Mouse (Mus musculus) heart, postnatal 14 days (tissue): ENCODE results near the gene Safb. TPM values are rescaled to one million over a fixed set of nuclear protein-coding genes. Genes with fewer than 3 reads are reported as not detected.
"Not testable (repeated sequence)": the region's sequence is repeated elsewhere in the genome, so short reads cannot be mapped to it uniquely, and the experiment has no call there.

Experiments
- DNase-seq, 2 experiments: peaks; one replicate each; pipeline ENCODE4 v3.0.0; 2021 to 2022
- intact Hi-C: fragments of 180-260 bp; cut with DNase I; formaldehyde crosslinking; loops from one replicate; pipeline ENCODE4 v1.15.1; 2025
- total RNA-seq, 2 experiments: library from RNA; stranded (reverse); gene quantifications; 2 replicates each; pipeline ENCODE4 v1.2.3; 2021

The Safb gene
- total RNA-seq, 2 experiments from 2014 or later: 78.1 to 88.8 TPM

DNA sequence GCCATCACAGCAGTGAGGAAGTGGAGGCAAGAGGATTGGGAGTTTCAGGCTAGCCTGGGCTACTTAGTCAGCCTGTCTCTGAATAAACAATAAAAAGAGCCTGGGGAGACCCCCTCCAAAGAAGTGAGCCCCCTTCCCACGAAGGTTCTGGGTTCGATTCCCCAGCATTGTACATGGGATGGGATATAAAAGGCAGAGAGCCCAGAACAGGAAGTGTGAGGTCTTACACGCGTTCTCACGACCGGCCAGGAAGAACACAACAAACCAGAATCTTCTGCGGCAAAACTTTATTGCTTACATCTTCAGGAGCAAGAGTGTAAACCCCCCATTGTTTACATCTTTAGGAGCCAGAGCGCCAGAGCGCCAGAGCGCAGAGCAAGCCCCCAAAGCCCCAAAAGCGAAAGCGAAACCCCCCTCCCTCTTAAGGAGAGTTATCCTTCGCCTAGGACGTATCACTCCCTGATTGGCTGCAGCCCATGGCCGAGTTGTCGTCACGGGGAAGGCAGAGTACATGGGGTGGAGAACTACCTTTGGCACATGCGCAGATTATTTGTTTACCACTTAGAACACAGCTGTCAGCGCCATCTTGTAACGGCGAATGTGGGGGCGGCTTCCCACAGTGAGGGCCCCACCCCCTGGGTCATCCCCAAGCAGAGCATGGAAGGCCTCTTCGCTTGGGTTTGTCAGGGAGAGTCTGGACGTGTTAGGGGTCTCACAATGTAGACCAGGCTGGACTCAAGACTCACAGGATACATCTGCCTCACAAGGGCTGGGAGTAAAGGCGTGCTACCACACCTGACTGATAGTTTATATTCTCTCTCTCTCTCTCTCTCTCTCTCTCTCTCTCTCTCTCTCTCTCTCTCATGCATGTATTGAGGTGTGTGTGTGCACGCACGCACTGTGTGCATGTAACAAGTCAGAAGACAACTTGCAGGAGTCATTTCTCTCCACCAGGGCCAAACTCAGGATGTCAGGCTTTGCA is 45.5 kb downstream of the Safb start:
- not testable (repeated sequence) for DNase-seq

DNA sequence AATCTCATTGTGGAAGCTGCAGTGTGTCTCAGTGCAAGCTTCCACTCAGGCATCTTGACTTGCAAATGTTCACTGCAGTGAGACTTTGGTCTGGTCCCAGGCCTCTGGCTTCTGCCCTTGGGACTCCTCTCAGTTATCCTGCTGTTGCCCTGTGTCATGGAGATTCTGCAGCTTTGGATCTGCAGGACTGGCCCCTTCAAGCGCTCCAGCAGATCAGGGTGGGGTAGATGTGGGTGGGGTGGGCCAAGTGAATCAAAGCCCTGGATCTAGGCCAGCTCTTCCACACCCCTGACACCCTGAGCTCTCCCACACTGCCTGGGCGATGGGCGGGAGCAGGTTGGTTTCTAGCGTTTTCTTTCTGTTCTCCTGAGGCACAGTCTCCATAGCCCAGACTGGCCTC is 47.2 kb downstream of the Safb start:
- no peak for DNase-seq
- intact Hi-C loops: no loop called here

More for the DNA sequence above, 45.5 kb downstream of the Safb start:
- intact Hi-C loops: loop anchor here (5.0 kb wide), 1 partner anchor 37 kb away; no protein-coding TSS in a partner anchor

DNA sequence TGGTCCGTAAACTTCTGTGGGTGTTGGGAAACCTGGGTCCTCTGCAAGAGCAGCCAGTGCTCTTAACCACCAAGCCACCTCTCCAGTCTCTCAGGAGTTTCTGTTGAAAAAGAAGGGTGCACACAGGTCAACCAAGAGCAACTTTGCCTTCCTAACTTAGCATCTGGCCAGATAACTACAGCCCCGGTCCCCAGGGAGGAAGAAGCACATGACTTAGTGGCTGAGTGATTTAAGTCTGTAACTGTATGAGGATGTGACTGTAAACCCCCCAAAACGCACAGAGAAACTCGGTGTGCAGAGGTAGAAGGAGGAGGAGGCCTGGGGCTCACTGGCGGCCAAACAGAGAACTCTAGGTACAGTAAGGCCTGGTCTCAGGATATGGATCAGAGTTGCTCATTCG is 49.4 kb downstream of the Safb start:
- no peak for DNase-seq
- intact Hi-C loops: no loop called here

DNA sequence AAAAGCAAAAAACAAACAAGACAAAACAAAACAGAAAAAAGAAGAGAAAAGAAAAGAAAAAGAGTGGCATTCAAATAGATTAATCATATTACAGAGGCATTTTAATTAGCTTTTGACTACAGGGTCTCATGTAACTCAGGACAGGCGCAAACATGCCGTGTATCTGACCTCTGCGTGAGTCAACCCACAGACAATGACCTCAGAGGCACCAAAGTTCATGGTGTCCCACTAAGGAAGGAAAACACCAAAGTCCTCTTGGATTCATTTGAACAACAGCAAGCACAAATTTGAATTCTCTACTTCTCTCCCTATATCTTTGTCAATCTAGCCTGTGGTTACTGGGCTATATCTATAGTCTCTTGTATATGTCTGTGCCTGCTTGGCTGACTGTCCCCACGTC is 58.6 kb downstream of the Safb start:
- intact Hi-C loops: no loop called here

DNA sequence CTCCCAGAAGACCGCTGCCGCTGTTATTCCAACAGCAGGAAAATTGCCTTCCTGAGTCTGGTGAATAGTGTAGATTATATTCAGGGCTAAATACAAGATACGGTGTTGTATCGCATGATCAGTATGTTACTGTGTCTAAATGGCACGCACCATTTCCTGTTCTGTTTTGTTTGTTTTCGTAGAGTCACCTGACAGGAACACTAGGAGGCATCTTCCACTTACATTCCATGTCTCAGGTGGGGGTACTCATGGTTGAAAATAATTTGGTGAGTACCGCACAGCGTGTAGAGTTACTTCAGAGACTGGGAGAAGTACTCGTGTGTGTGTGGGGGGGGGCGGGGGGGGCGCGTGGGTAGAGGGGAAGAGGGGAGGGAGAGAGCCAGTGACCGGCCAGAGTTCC is 62.9 kb downstream of the Safb start:
- intact Hi-C loops: no loop called here
- no peak for DNase-seq

More for the DNA sequence above, 58.6 kb downstream of the Safb start:
- no peak for DNase-seq

DNA sequence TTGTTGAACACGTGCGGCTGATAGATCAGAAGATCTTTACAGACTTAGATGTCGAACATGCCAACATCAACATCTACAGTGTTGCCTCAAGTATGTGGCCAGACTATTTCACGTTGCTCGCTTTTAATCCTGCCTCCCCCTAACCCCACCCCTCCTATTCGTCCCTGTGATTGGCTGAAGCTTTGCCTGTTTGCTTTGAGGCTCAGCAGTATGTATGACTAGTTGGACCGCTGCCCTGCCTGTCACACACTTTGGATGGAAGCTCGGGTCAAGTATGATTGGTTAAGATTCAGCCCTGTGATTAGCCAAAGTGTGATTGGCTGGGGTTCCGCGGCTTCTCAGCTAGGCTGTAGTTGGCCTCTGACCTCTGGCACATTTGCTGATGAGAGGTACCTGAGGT is 67.2 kb downstream of the Safb start:
- no peak for DNase-seq
- intact Hi-C loops: no loop called here

DNA sequence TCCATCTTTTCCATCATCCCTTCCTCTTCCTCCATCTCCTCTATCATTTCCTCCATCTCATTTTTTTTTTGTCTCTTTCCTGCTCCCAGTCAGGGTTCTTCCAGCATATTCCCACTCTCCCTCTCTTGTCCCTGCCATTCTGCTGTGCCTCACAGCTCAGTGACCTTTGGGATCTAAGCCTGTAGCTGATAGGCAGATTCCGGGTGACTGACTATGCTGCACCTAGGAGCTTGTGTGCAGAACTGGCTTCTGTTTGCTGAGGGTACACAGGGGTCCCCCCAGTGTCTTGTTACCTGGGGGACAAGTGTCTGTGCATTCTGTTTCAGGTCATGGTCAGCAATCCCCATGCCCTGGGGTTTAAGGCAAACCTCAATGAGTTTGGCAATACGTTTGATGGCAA is 70.1 kb downstream of the Safb start:
- intact Hi-C loops: no loop called here
- DNase-seq: no peak

DNA sequence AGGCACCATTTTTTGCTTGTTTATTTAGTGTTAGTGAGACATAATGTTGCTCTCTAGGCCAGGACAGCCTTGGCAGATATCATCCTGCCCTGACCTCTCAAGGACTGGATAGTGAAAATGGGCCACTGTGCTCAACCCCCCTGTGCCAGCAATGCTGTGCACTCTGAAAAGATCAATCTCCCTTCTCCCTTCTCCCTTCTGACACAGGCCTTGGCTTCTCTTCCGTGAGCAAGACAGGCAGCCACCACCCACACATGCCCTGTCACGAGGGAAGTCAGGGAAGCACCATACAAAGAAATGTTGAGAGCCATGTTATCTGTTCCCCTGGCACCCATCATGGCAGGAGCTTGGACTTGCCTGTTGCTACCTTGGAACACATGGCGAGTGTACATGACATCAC is 70.7 kb downstream of the Safb start:
- DNase-seq: no peak
- intact Hi-C loops: no loop called here

Other genes with a start within 250 kb of the Safb start
- gene Ptprs, start 108.3 kb upstream of the Safb start, total RNA-seq: 10 to 100 TPM; 60.3 to 64.8 TPM
- not detected for gene Znrf4, start 72.4 kb upstream of the Safb start, total RNA-seq
- gene Gm20219, start 30.4 kb upstream of the Safb start, total RNA-seq: under 1 TPM; 0.43 to 0.51 TPM
- 10 to 100 TPM; 62.2 to 65.6 TPM for gene Safb2, start 240 bp upstream of the Safb start, total RNA-seq
- gene 2410015M20Rik, start 24.9 kb downstream of the Safb start, total RNA-seq: 100 to 1,000 TPM; 347 to 349 TPM
- gene Rpl36, start 28.6 kb downstream of the Safb start, total RNA-seq: 100 to 1,000 TPM; 717 to 746 TPM
- gene Lonp1, start 42.1 kb downstream of the Safb start, total RNA-seq: 100 to 1,000 TPM in 1 of 2 experiments, 10 to 100 TPM in 1; 97.3 to 104 TPM
- not detected for gene Catsperd, start 43.3 kb downstream of the Safb start, total RNA-seq
- 10 to 100 TPM; 41.8 to 44.7 TPM for gene Ranbp3, start 88.5 kb downstream of the Safb start, total RNA-seq
- 100 to 1,000 TPM; 796 to 811 TPM for gene Ndufa11, start 132.9 kb downstream of the Safb start, total RNA-seq
- 1 to 10 TPM; 5.3 to 7.6 TPM for gene Vmac, start 133.2 kb downstream of the Safb start, total RNA-seq
- gene Nrtn, start 172.7 kb downstream of the Safb start, total RNA-seq: 10 to 100 TPM; 19.7 to 20.0 TPM
- gene Dus3l, start 179.9 kb downstream of the Safb start, total RNA-seq: 10 to 100 TPM; 19.6 to 21.6 TPM
- gene Prr22, start 185.4 kb downstream of the Safb start, total RNA-seq: under 1 TPM; 0.48 to 0.49 TPM
- 1 to 10 TPM; 4.3 to 6.0 TPM for gene Rfx2, start 246.2 kb downstream of the Safb start, total RNA-seq